Mouse (Mus musculus) CH12.LX (cell line): ENCODE data around the gene Hoxb8. TPM values are rescaled to one million over a fixed set of nuclear protein-coding genes. Genes with fewer than 3 reads are reported as not detected.

Source experiments
- DNase-seq: peaks from one replicate; pipeline ENCODE4 v3.0.0-alpha.2; 2013; ENCODE audit errors: extremely low read depth
- H3K27ac ChIP-seq: 2 replicates; pipeline ENCODE4 v1.5.1; 2012; ENCODE audit warnings: low read depth, mild to moderate bottlenecking, control low read depth, moderate library complexity; ENCODE audit not compliant: insufficient read depth
- H3K27me3 ChIP-seq: replicated peaks from 2 replicates; pipeline ENCODE3; 2012; ENCODE audit warnings: inconsistent platforms
- H3K36me3 ChIP-seq, 2 experiments: replicated peaks in 1 of 2; 2 replicates each; pipeline versions ENCODE3 to v1.6.1; 2012; ENCODE audit warnings: inconsistent platforms in 1 of 2, low read length in 1 of 2, mild to moderate bottlenecking in 1 of 2, mixed read lengths in 1 of 2, moderate library complexity in 1 of 2; ENCODE audit not compliant: control insufficient read depth in 1 of 2, insufficient read depth in 1 of 2
- H3K4me1 ChIP-seq, 2 experiments: 2 replicates each; pipeline ENCODE4 v1.6.1; 2012; ENCODE audit warnings: inconsistent platforms in 1 of 2, moderate library complexity in 1 of 2; ENCODE audit not compliant: insufficient read depth in 2 of 2, control insufficient read depth in 1 of 2
- H3K4me2 ChIP-seq: 2 replicates; pipeline ENCODE4 v1.6.1; 2012; ENCODE audit warnings: low read depth, mild to moderate bottlenecking, control low read depth; ENCODE audit not compliant: poor library complexity, insufficient read depth, severe bottlenecking
- H3K4me3 ChIP-seq, 3 experiments: fragments of 150-350 bp in 1 of 3; sonication (generic) in 1 of 3; replicated peaks in 1 of 3; 2 replicates each; pipeline versions ENCODE3 to v1.5.1; 2011 to 2012; ENCODE audit warnings: low read depth in 2 of 3, low read length in 2 of 3, mild to moderate bottlenecking in 2 of 3, moderate library complexity in 2 of 3, control low read depth in 1 of 3, improper control_type of control experiment in 1 of 3, inconsistent platforms in 1 of 3, mixed read lengths in 1 of 3; ENCODE audit not compliant: poor library complexity in 1 of 3
- H3K79me2 ChIP-seq: replicated peaks from 2 replicates; pipeline ENCODE4 v1.6.1; 2012; ENCODE audit warnings: mild to moderate bottlenecking, moderate library complexity; ENCODE audit not compliant: control insufficient read depth, poor library complexity, insufficient read depth, severe bottlenecking; ENCODE audit errors: extremely low read depth
- H3K9ac ChIP-seq: 2 replicates; pipeline ENCODE4 v1.6.1; 2012; ENCODE audit warnings: low read depth, mild to moderate bottlenecking, control low read depth, moderate library complexity; ENCODE audit not compliant: insufficient read depth
- H3K9me3 ChIP-seq: replicated peaks from 2 replicates; pipeline ENCODE3; 2012; ENCODE audit warnings: low read length, inconsistent platforms, mixed read lengths
- BHLHE40 ChIP-seq: IDR thresholded peaks from 2 replicates; pipeline ENCODE4 v1.6.1; 2011; ENCODE audit warnings: mild to moderate bottlenecking, low read depth, low read length, improper control_type of control experiment
- CHD1 ChIP-seq: IDR thresholded peaks from 2 replicates; pipeline ENCODE4 v1.6.1; 2012; ENCODE audit warnings: low read depth, low read length, improper control_type of control experiment, inconsistent platforms
- ELF1 ChIP-seq: IDR thresholded peaks from 2 replicates; pipeline ENCODE4 v1.6.1; 2014; ENCODE audit warnings: low read depth, mild to moderate bottlenecking, inconsistent platforms, low read length, improper control_type of control experiment
- EP300 ChIP-seq: IDR thresholded peaks from 2 replicates; pipeline ENCODE4 v1.6.1; 2011; ENCODE audit warnings: low read length, improper control_type of control experiment
- ETS1 ChIP-seq: conservative IDR thresholded peaks from 2 replicates; pipeline ENCODE4 v1.6.1; 2012; ENCODE audit warnings: low read depth, mild to moderate bottlenecking, inconsistent platforms, low read length, improper control_type of control experiment, moderate library complexity
- GABPA ChIP-seq: IDR thresholded peaks from 2 replicates; pipeline ENCODE4 v1.6.1; 2012; ENCODE audit warnings: low read depth, low read length, improper control_type of control experiment, inconsistent platforms; ENCODE audit not compliant: insufficient replicate concordance
- HCFC1 ChIP-seq: IDR thresholded peaks from 2 replicates; pipeline ENCODE4 v1.6.1; 2012; ENCODE audit warnings: low read depth, mild to moderate bottlenecking, inconsistent platforms, low read length, improper control_type of control experiment
- IRF4 ChIP-seq: IDR thresholded peaks from 2 replicates; pipeline ENCODE4 v1.6.1; 2014; ENCODE audit warnings: low read depth, mild to moderate bottlenecking, inconsistent platforms, low read length, improper control_type of control experiment
- JUND ChIP-seq: conservative IDR thresholded peaks from 2 replicates; pipeline ENCODE4 v1.6.1; 2011; ENCODE audit warnings: low read depth, low read length, improper control_type of control experiment
- KAT2A ChIP-seq: IDR thresholded peaks from 2 replicates; pipeline ENCODE4 v1.6.1; 2012; ENCODE audit warnings: low read length, improper control_type of control experiment, inconsistent platforms; ENCODE audit not compliant: insufficient replicate concordance
- MAFK ChIP-seq: IDR thresholded peaks from 2 replicates; pipeline ENCODE4 v1.6.1; 2011; ENCODE audit warnings: low read length, improper control_type of control experiment; ENCODE audit not compliant: insufficient replicate concordance
- MAZ ChIP-seq: IDR thresholded peaks from 2 replicates; pipeline ENCODE4 v1.6.1; 2012; ENCODE audit warnings: low read depth, mild to moderate bottlenecking, inconsistent platforms, low read length, improper control_type of control experiment, moderate library complexity
- MEF2A ChIP-seq: IDR thresholded peaks from 2 replicates; pipeline ENCODE4 v1.6.1; 2014; ENCODE audit warnings: low read depth, mild to moderate bottlenecking, inconsistent platforms, low read length, improper control_type of control experiment, borderline replicate concordance
- MYC ChIP-seq: IDR thresholded peaks from 2 replicates; pipeline ENCODE4 v1.6.1; 2011; ENCODE audit warnings: low read depth, mild to moderate bottlenecking, improper control_type of control experiment, low read length
- NELFE ChIP-seq: IDR thresholded peaks from 2 replicates; pipeline ENCODE4 v1.6.1; 2011; ENCODE audit warnings: low read depth, low read length, improper control_type of control experiment
- POLR2A ChIP-seq: IDR thresholded peaks from 2 replicates; pipeline ENCODE4 v1.6.1; 2011; ENCODE audit warnings: low read depth, mild to moderate bottlenecking, improper control_type of control experiment, low read length
- RAD21 ChIP-seq: IDR thresholded peaks from 2 replicates; pipeline ENCODE4 v1.6.1; 2011; ENCODE audit warnings: low read depth, mild to moderate bottlenecking, low read length, improper control_type of control experiment, moderate library complexity
- RCOR1 ChIP-seq: conservative IDR thresholded peaks from 2 replicates; pipeline ENCODE4 v1.6.1; 2012; ENCODE audit warnings: low read depth, mild to moderate bottlenecking, inconsistent platforms, low read length, improper control_type of control experiment
- SMC3 ChIP-seq: IDR thresholded peaks from 2 replicates; pipeline ENCODE4 v1.6.1; 2011; ENCODE audit warnings: low read depth, low read length, improper control_type of control experiment
- TBP ChIP-seq: conservative IDR thresholded peaks from 2 replicates; pipeline ENCODE4 v1.6.1; 2011; ENCODE audit warnings: low read depth, low read length, improper control_type of control experiment
- TCF12 ChIP-seq: IDR thresholded peaks from 2 replicates; pipeline ENCODE4 v1.6.1; 2014; ENCODE audit warnings: low read depth, mild to moderate bottlenecking, inconsistent platforms, low read length, improper control_type of control experiment
- USF1 ChIP-seq: IDR thresholded peaks from 2 replicates; pipeline ENCODE4 v1.6.1; 2014; ENCODE audit warnings: low read depth, mild to moderate bottlenecking, inconsistent platforms, low read length, improper control_type of control experiment
- USF2 ChIP-seq: conservative IDR thresholded peaks from 2 replicates; pipeline ENCODE4 v1.6.1; 2011; ENCODE audit warnings: low read depth, low read length, improper control_type of control experiment
- ZC3H11A ChIP-seq: IDR thresholded peaks from 2 replicates; pipeline ENCODE4 v1.6.1; 2012; ENCODE audit warnings: low read depth, mild to moderate bottlenecking, inconsistent platforms, low read length, improper control_type of control experiment
- ZNF384 ChIP-seq: IDR thresholded peaks from 2 replicates; pipeline ENCODE4 v1.6.1; 2012; ENCODE audit warnings: low read depth, low read length, improper control_type of control experiment, inconsistent platforms
- dilution Hi-C: fragments of 300-500 bp; cut with MboI; formaldehyde crosslinking; loops from 2 replicates; pipeline ENCODE4 v1.14.3; 2020; ENCODE audit warnings: low sequenced_read_pairs; ENCODE audit not compliant: extremely low pct_unique_long_range_greater_than_20kb, extremely low pct_ligation_motif_present
- in situ Hi-C: fragments of 300-500 bp; cut with MboI; formaldehyde crosslinking; loops from 3 replicates; pipeline ENCODE4 v1.14.3; 2019; ENCODE audit warnings: low sequenced_read_pairs, low pct_ligation_motif_present, low pct_unique_long_range_greater_than_20kb, mixed read lengths
- polyA plus RNA-seq: library from polyadenylated mRNA; unstranded; fragments of >175 nt; gene quantifications from 2 replicates; pipeline ENCODE4 v1.2.1, GENCODE M21; 2012; ENCODE audit warnings: low read depth; ENCODE audit not compliant: insufficient read length
- total RNA-seq, 2 experiments: library from RNA; depleted of rRNA; stranded (reverse); fragments of 300-350 nt in 1 of 2; fragments of >200 nt in 1 of 2; gene quantifications; 2 replicates each; pipeline ENCODE4 v1.2.3; 2012 to 2014

Gene Hoxb8
- total and polyA plus RNA-seq, 3 experiments, result not detected

GRCm38 (mm10) chr11:96303151-96304099 lies 21.7 kb downstream of the Hoxb8 start, which contains the start of gene Hoxb5:
Gene Hoxb5 (plus strand): TSS chr11:96303336.
- H3K9me3 ChIP-seq, result peaks cover 33% of the 10 kb centered on the region
- TF ChIP-seq ZNF384 (no peak), JUND (no peak), USF1 (no peak), CHD1 (no peak), ELF1 (no peak), MAZ (no peak), EP300 (no peak), BHLHE40 (no peak), NELFE (no peak), MYC (no peak), HCFC1 (no peak), RCOR1 (no peak), ZC3H11A (no peak), TCF12 (no peak), RAD21 (no peak)
- no peak within 1 kb of the TSS for H3K27ac ChIP-seq
- peaks cover 62% of the 10 kb centered on the region for H3K27me3 ChIP-seq
- H3K9ac ChIP-seq, result no peak within 1 kb of the TSS
- dilution Hi-C loops (no loop called here), in situ Hi-C loops (loop anchor here (25.0 kb wide), 1 partner anchor 234 kb away; no protein-coding TSS in a partner anchor)
- DNase-seq, result no peak
- H3K79me2 ChIP-seq, result no peaks in the 10 kb centered on the region
- no peaks in the 10 kb centered on the region for H3K36me3 ChIP-seq
- H3K4me1 ChIP-seq, result no peaks in the 10 kb centered on the region
- H3K4me2 ChIP-seq, result no peak within 1 kb of the TSS
- no peak within 1 kb of the TSS for H3K4me3 ChIP-seq

DNA sequence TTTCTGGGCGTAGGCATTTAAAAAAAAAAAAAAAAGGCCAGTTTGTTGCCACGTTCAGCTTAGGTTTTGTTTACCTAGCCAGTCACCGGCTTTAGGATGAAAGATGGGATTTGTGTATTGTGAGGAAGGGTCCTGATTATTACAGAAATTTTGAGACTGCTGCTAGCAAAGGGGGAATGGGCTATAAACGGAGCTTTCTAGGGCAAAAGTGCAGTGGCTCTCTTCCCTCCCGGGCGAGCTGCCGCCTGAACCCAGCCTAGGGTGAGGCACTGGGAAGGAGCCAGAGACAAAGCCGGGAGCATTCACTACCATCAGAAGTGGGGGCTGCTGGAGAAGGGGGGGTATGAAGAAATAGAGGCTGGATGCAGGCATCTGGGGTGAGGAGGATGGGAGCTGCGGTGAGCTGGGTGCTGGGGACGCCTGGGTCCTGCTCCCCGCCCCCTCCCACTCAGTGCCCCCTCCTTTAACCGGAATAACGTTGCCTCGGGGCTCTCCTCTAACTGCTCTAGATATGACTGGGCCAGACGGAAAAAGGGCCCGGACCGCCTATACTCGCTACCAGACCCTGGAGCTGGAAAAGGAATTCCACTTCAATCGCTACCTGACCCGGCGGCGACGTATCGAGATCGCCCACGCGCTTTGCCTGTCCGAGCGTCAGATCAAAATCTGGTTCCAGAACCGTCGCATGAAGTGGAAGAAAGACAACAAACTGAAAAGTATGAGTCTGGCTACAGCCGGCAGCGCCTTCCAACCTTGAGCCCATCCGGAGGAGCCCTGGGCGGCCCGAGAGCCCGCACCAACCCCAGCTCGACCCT lies 22.9 kb downstream of the Hoxb8 start:
- Histone ChIP-seq H3K36me3 (no peaks in the 10 kb centered on the region), H3K79me2 (no peaks in the 10 kb centered on the region), H3K4me2 (no peak overlapping the region), H3K27me3 (peaks cover 66% of the 10 kb centered on the region), H3K4me1 (peaks cover 0 to 7% of the 10 kb centered on the region in 2 experiments; a peak in 2 of 4 replicates), H3K27ac (no peak overlapping the region)
- DNase-seq, result no peak
- no peak for TF ChIP-seq ETS1
- TF ChIP-seq ZNF384, result no peak
- TF ChIP-seq IRF4, result no peak
- TF ChIP-seq SMC3, result no peak
- no peak for TF ChIP-seq KAT2A
- TF ChIP-seq RAD21, result no peak
- TF ChIP-seq USF2, result no peak
- no peak for TF ChIP-seq TCF12
- TF ChIP-seq MEF2A, result no peak
- no peak for TF ChIP-seq POLR2A
- no peak for TF ChIP-seq NELFE
- TF ChIP-seq MAFK, result no peak
- no peak for TF ChIP-seq USF1
- TF ChIP-seq TBP, result no peak
- no peak for TF ChIP-seq EP300
- no peak for TF ChIP-seq GABPA
- TF ChIP-seq, all 38 proteins: peak for 0
- Histone ChIP-seq H3K9me3 (peaks cover 26% of the 10 kb centered on the region), H3K4me3 (no peak overlapping the region), H3K9ac (no peak overlapping the region)
- dilution Hi-C loops, result no loop called here
- in situ Hi-C loops, result loop anchor here (25.0 kb wide), 1 partner anchor 233 kb away; no protein-coding TSS in a partner anchor
